Mouse (Mus musculus) liver, embryonic 13.5 days (tissue): ENCODE data around the gene Nav2. TPM values are rescaled to one million over a fixed set of nuclear protein-coding genes. Genes with fewer than 3 reads are reported as not detected.

ENCODE experiments used
- ATAC-seq: fragments of 200-750 bp; cut with Nextera tagmentation; 2 replicates; pipeline ENCODE4 v1.8.0; 2017; ENCODE audit warnings: low read depth, mild to moderate bottlenecking, moderate number of reproducible peaks, moderate library complexity
- DNase-seq: peaks from one replicate; pipeline ENCODE4 v3.0.0; 2022
- H3K27ac ChIP-seq: fragments of 300-500 bp; sonication (generic); 2 replicates; pipeline ENCODE4 v1.5.1; 2015; ENCODE audit warnings: moderate library complexity, mild to moderate bottlenecking, inconsistent platforms
- H3K27me3 ChIP-seq: fragments of 300-500 bp; sonication (generic); 2 replicates; pipeline ENCODE4 v1.6.1; 2015; ENCODE audit warnings: mild to moderate bottlenecking, inconsistent platforms
- H3K36me3 ChIP-seq: fragments of 300-500 bp; sonication (generic); 2 replicates; pipeline ENCODE4 v1.6.1; 2015; ENCODE audit warnings: mild to moderate bottlenecking, inconsistent platforms
- H3K4me1 ChIP-seq: fragments of 300-500 bp; sonication (generic); replicated peaks from 2 replicates; pipeline ENCODE4 v1.6.1; 2015; ENCODE audit warnings: inconsistent platforms
- H3K4me2 ChIP-seq: fragments of 300-500 bp; sonication (generic); 2 replicates; pipeline ENCODE4 v1.6.1; 2015; ENCODE audit warnings: inconsistent platforms, mild to moderate bottlenecking, moderate library complexity
- H3K4me3 ChIP-seq: fragments of 300-500 bp; sonication (generic); replicated peaks from 2 replicates; pipeline ENCODE4 v1.5.1; 2015; ENCODE audit warnings: mild to moderate bottlenecking, inconsistent platforms
- H3K9ac ChIP-seq: fragments of 300-500 bp; sonication (generic); 2 replicates; pipeline ENCODE4 v1.6.1; 2015; ENCODE audit warnings: mild to moderate bottlenecking, inconsistent platforms
- H3K9me3 ChIP-seq: fragments of 300-500 bp; sonication (generic); replicated peaks from 2 replicates; pipeline ENCODE4 v1.6.1; 2016; ENCODE audit warnings: inconsistent platforms
- WGBS: fragments of 180-500 bp; shearing (Covaris S2); methylation state at CpG from one replicate; pipeline ENCODE4 v1.1.7; 2015; ENCODE audit not compliant: insufficient replicate concordance; 5-methylcytosine and 5-hydroxymethylcytosine counted together
- polyA plus RNA-seq: library from polyadenylated mRNA; unstranded; fragments of >200 nt; fragmentation: Nextera tagmentation; extraction: Ambion mirVana; gene quantifications from 2 replicates; pipeline ENCODE4 v1.2.1, GENCODE M21; 2015

The Nav2 gene
- polyA plus RNA-seq, 1 experiment from 2014 or later = 1.8 TPM

DNA sequence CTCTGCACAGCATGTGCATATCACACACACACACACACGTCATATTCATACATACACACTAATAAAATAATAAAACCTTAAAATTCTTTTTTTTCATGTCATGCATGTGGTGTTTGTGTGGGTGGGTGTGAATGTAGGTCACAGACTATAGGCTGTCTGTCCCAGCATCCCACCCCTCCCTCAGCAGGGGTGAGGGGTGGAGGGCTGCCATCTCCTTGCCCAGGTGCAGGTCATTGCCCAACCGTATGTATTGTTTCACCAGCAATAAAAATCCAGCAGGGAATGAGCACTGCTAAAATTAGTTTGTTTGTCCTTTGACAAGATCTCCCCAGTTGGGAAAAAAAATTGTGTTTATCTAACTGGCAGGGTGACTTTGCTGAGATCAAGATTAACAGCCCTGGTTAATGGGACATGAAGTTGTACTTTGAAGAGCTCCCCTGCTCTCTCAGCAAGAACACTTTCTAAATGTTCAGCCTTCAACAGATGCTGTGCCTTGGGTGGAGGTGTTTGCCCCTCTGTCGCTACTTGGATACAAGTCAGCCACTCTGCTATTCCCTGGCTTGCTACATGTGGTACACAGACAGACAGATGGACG is 580.1 kb downstream of the Nav2 start:
- no peaks in the 10 kb centered on the region for H3K36me3 ChIP-seq
- H3K4me2 ChIP-seq = no peak overlapping the region
- 58% methylated on average over 4 of the region's 4 CpGs for WGBS
- H3K27ac ChIP-seq = no peak overlapping the region
- no peaks in the 10 kb centered on the region for H3K9me3 ChIP-seq
- H3K4me3 ChIP-seq = no peak overlapping the region
- no peak for ATAC-seq
- no peak for DNase-seq
- H3K4me1 ChIP-seq = peaks cover 6% of the 10 kb centered on the region
- no peak overlapping the region for H3K9ac ChIP-seq
- H3K27me3 ChIP-seq = no peaks in the 10 kb centered on the region

- 67% methylated on average over 10 of the region's 10 CpGs for WGBS
- Histone ChIP-seq H3K36me3 (no peaks in the 10 kb centered on the region), H3K4me2 (no peak overlapping the region), H3K27ac (no peak overlapping the region), H3K4me3 (no peak overlapping the region), H3K9me3 (no peaks in the 10 kb centered on the region), H3K27me3 (no peaks in the 10 kb centered on the region), H3K4me1 (no peaks in the 10 kb centered on the region; the same call in 1 of the 2 replicates), H3K9ac (no peak overlapping the region)
- DNase-seq (no peak), ATAC-seq (no peak)
These were observed 582.3 kb downstream of the Nav2 start for GRCm38 (mm10) chr7:49490814-49491213.

DNA sequence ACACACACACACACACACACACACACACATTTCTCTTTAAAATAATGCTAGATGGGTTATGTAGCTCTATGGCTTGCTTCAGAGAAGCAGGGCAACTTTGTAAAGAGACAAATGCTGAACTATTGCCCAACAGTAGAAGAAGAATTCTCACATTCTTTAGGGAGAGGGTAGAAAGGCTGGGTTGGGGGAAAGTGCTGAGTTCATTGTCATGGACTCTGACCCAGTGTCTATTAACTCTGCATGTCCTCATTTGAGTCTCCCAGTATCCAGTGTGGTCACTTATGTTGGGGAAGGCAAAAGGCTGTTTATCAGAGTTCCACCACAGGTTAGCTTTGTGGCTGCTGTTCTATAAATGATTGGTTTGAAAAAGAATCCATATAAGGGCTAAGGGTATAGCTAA is 584.1 kb downstream of the Nav2 start:
- peaks cover 6% of the 10 kb centered on the region for H3K4me1 ChIP-seq
- H3K36me3 ChIP-seq = no peaks in the 10 kb centered on the region
- DNase-seq (no peak), ATAC-seq (no peak)
- no peak overlapping the region for H3K9ac ChIP-seq
- H3K4me2 ChIP-seq = no peak overlapping the region
- no peak overlapping the region for H3K27ac ChIP-seq
- no peaks in the 10 kb centered on the region for H3K27me3 ChIP-seq
- no peaks in the 10 kb centered on the region for H3K9me3 ChIP-seq
- H3K4me3 ChIP-seq = no peak overlapping the region

- no peak overlapping the region for H3K27ac ChIP-seq
- no peaks in the 10 kb centered on the region for H3K27me3 ChIP-seq
- DNase-seq (no peak), ATAC-seq (no peak)
- no peak overlapping the region for H3K9ac ChIP-seq
- peaks cover 6% of the 10 kb centered on the region for H3K4me1 ChIP-seq
- no peak overlapping the region for H3K4me3 ChIP-seq
- no peaks in the 10 kb centered on the region for H3K36me3 ChIP-seq
- H3K4me2 ChIP-seq = no peak overlapping the region
- no peaks in the 10 kb centered on the region for H3K9me3 ChIP-seq
- WGBS = 63% methylated on average over 4 of the region's 4 CpGs
These were observed 584.7 kb downstream of the Nav2 start for GRCm38 (mm10) chr7:49493210-49493609.

GRCm38 (mm10) chr7:49494654-49495053 is 586.1 kb downstream of the Nav2 start:
- H3K9ac ChIP-seq = no peak overlapping the region
- H3K4me3 ChIP-seq = no peak overlapping the region
- no peak overlapping the region for H3K4me2 ChIP-seq
- ATAC-seq (no peak), DNase-seq (no peak)
- no peaks in the 10 kb centered on the region for H3K36me3 ChIP-seq
- peaks cover 6% of the 10 kb centered on the region for H3K4me1 ChIP-seq
- WGBS = 59% methylated on average over 6 of the region's 6 CpGs
- H3K27ac ChIP-seq = no peak overlapping the region
- H3K27me3 ChIP-seq = no peaks in the 10 kb centered on the region
- no peaks in the 10 kb centered on the region for H3K9me3 ChIP-seq

- no peak overlapping the region for H3K9ac ChIP-seq
- H3K27me3 ChIP-seq = no peaks in the 10 kb centered on the region
- no peak overlapping the region for H3K27ac ChIP-seq
- no peaks in the 10 kb centered on the region for H3K36me3 ChIP-seq
- H3K4me3 ChIP-seq = no peak overlapping the region
- H3K9me3 ChIP-seq = no peaks in the 10 kb centered on the region
- no peak overlapping the region for H3K4me2 ChIP-seq
- ATAC-seq = no peak
- no peak for DNase-seq
- H3K4me1 ChIP-seq = peaks cover 6% of the 10 kb centered on the region
- 61% methylated on average over 11 of the region's 11 CpGs for WGBS
These were observed 587.6 kb downstream of the Nav2 start for GRCm38 (mm10) chr7:49496111-49496510.

DNA sequence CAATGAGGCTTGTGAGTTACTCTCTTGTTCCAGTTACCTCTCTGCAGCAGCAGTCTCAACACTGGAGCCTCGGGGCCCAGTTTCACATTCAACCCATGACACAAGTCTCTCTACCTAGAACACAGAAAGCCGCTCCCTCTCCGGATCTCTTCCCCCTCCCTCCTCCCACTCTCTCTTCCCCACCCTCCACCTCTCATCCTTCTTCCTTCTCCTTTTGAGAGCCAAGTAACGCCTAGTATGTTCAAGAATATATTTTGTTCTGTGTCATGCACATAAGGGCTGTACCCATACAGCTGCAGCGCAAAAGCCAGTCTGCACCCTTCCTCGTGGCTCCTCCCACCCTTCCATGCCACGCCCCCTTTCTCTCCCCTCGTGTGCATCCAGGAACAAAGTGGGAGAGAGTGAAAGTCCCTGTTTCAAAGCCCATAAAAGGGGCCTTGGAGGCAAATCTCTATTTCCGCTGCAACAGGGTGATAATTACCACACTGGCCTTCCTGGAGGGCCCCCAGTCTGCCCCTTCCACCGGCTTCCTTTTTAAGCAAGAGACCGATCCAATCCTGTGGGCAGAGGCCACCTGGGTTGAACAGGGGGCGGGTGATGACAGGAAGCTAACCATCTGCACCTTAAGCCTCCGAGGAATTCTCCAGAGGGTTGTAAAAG is 588.4 kb downstream of the Nav2 start:
- no peaks in the 10 kb centered on the region for H3K27me3 ChIP-seq

DNA sequence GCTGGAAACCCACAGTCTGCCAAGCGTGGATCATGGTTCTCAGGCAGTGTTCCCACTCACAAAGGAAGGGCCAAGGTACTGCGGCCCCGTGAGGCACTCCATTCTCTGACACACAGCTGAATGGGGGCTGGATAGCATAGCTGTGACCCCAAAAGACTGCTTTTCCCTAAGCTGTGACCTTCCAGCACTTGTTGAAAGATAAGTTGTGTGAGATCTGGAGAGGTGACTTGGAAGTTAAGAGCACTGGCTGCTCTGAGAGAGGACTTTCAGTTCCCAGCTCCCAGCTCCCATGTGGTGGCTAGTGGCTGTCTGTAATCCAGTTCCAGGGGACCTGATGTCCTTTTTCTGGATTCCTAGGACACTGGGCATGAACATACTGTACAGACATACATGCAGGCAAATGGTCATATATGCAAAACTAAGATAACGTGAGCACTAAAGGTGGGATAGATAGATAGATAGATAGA is 588.9 kb downstream of the Nav2 start:
- no peak overlapping the region; the same call in 1 of the 2 replicates for H3K27ac ChIP-seq
- no peak overlapping the region; the same call in 1 of the 2 replicates for H3K4me2 ChIP-seq
- H3K4me3 ChIP-seq = no peak overlapping the region
- H3K27me3 ChIP-seq = no peaks in the 10 kb centered on the region
- H3K9me3 ChIP-seq = no peaks in the 10 kb centered on the region
- WGBS = 50% methylated on average over 4 of the region's 4 CpGs
- H3K4me1 ChIP-seq = peaks cover 6% of the 10 kb centered on the region
- no peak for DNase-seq
- no peaks in the 10 kb centered on the region for H3K36me3 ChIP-seq
- ATAC-seq = no peak
- no peak overlapping the region for H3K9ac ChIP-seq

More for the DNA sequence above, 588.4 kb downstream of the Nav2 start:
- no peak for DNase-seq
- 13% methylated on average over 13 of the region's 13 CpGs for WGBS
- peaks cover 6% of the 10 kb centered on the region for H3K4me1 ChIP-seq
- H3K9ac ChIP-seq = no peak overlapping the region
- no peak overlapping the region; the same call in 1 of the 2 replicates for H3K27ac ChIP-seq
- H3K9me3 ChIP-seq = no peaks in the 10 kb centered on the region
- H3K36me3 ChIP-seq = no peaks in the 10 kb centered on the region
- ATAC-seq = no peak
- peak overlapping the region; percentile 19 for H3K4me2 ChIP-seq
- no peak overlapping the region for H3K4me3 ChIP-seq

GRCm38 (mm10) chr7:49499598-49499997 is 591.1 kb downstream of the Nav2 start:
- H3K4me2 ChIP-seq = no peak overlapping the region
- H3K27ac ChIP-seq = no peak overlapping the region
- H3K27me3 ChIP-seq = no peaks in the 10 kb centered on the region
- no peak overlapping the region for H3K4me3 ChIP-seq
- H3K9ac ChIP-seq = no peak overlapping the region
- H3K9me3 ChIP-seq = no peaks in the 10 kb centered on the region
- no peaks in the 10 kb centered on the region for H3K36me3 ChIP-seq
- no peak for ATAC-seq
- H3K4me1 ChIP-seq = peaks cover 17% of the 10 kb centered on the region
- no peak for DNase-seq
- WGBS = 63% methylated on average over 6 of the region's 6 CpGs

GRCm38 (mm10) chr7:49500916-49501315 is 592.4 kb downstream of the Nav2 start:
- no peak for DNase-seq
- H3K27ac ChIP-seq = no peak overlapping the region
- peaks cover 29% of the 10 kb centered on the region for H3K4me1 ChIP-seq
- WGBS = 78% methylated on average over 5 of the region's 5 CpGs
- H3K4me3 ChIP-seq = no peak overlapping the region
- H3K9me3 ChIP-seq = no peaks in the 10 kb centered on the region
- no peak overlapping the region for H3K4me2 ChIP-seq
- H3K9ac ChIP-seq = no peak overlapping the region
- no peak for ATAC-seq
- H3K36me3 ChIP-seq = no peaks in the 10 kb centered on the region
- H3K27me3 ChIP-seq = no peaks in the 10 kb centered on the region

DNA sequence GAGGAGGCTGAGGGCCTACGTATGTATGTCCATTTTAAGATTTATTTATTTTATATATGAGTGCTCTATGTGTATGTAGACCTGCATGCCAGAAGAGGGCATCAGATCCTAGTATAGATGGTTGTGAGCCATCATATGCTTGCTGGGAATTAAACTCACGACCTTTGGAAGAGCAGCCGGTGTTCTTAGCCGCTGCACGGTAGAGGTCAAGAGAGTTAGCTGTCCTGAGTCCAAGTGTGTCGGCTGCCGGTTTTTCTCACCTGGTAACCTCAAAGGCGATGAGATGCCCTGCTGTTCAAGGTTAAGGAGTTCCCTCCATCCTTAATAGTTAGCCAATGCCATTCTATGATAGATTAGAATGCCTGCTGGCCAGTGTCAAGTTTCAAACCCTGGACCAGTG is 594.9 kb downstream of the Nav2 start:
- 67% methylated on average over 8 of the region's 8 CpGs for whole genome bisulfite sequencing
- Histone ChIP-seq H3K27me3 (no peaks in the 10 kb centered on the region), H3K4me1 (peaks cover 23% of the 10 kb centered on the region), H3K4me3 (no peak overlapping the region), H3K27ac (no peak overlapping the region), H3K9me3 (no peaks in the 10 kb centered on the region), H3K4me2 (no peak overlapping the region), H3K36me3 (no peaks in the 10 kb centered on the region), H3K9ac (no peak overlapping the region)
- ATAC-seq (no peak), DNase-seq (no peak)

DNA sequence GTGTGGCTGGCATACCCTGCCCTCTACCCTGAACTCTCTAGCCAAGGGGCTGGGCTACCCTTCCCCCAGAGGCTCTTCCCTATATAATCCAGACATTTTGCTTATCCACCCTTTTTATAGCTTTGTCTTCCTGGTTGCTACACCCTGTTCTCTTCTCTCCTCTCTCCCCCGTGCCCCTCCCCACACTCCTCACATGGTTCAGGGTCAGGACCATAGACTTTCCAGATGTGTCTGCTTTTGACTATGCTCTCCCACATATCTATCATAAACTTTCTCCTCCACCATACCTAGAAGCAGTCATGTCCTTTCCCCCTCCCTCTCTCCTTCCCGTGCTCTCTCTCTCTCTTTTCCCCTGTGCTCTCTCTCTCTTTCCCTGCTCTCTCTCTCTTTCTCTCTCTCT is 595.4 kb downstream of the Nav2 start:
- peaks cover 27% of the 10 kb centered on the region for H3K4me1 ChIP-seq
- DNase-seq = no peak
- H3K9me3 ChIP-seq = no peaks in the 10 kb centered on the region
- 38% methylated on average over 2 of the region's 2 CpGs for WGBS
- no peak overlapping the region for H3K9ac ChIP-seq
- no peaks in the 10 kb centered on the region for H3K27me3 ChIP-seq
- H3K36me3 ChIP-seq = no peaks in the 10 kb centered on the region
- H3K4me2 ChIP-seq = no peak overlapping the region
- no peak overlapping the region for H3K27ac ChIP-seq
- H3K4me3 ChIP-seq = no peak overlapping the region
- no peak for ATAC-seq
